In genomic region chr9:47424191-47424590, GRCm38 (mm10) we compare ENCODE assay signal across 16 mouse cellular contexts.
"Had no signal": no experiment of that assay in that cellular context is flagged by ENCODE, and none has a peak within 500 bp of the region (broad histone marks: within the 10 kb centered on the region; RNA-seq: fewer than 3 reads in every experiment).

No protein-coding gene starts in this region.

- H3K36me3 ChIP-seq: neural tube, embryonic 13.5 days; neural tube, embryonic 15.5 days; stomach, embryonic 15.5 days had no signal

- H3K4me1 ChIP-seq: stomach, embryonic 15.5 days had no signal

- DNase-seq: retina, postnatal 1 day; right cerebral cortex, adult 18-20 months; right cerebral cortex, postnatal 14 days; right cerebral cortex, postnatal 25 days; right cerebral cortex, postnatal 4 days; spleen, adult 18-20 months; thymus, adult 18-20 months; thymus, adult 2 months; thymus, postnatal 14 days; thymus, postnatal 25 days; thymus, postnatal 36 days; thymus, postnatal 4 days had no signal

- H3K9ac ChIP-seq: neural tube, embryonic 13.5 days; neural tube, embryonic 15.5 days; stomach, embryonic 15.5 days had no signal

- H3K9me3 ChIP-seq: neural tube, embryonic 13.5 days; neural tube, embryonic 15.5 days; stomach, embryonic 15.5 days had no signal

- H3K4me2 ChIP-seq: neural tube, embryonic 13.5 days; neural tube, embryonic 15.5 days; stomach, embryonic 15.5 days had no signal

- H3K27ac ChIP-seq: neural tube, embryonic 13.5 days; neural tube, embryonic 15.5 days; stomach, embryonic 15.5 days; stomach, postnatal 0 days had no signal

- H3K4me3 ChIP-seq: neural tube, embryonic 13.5 days; neural tube, embryonic 15.5 days; stomach, embryonic 15.5 days had no signal

- H3K27me3 ChIP-seq: stomach, embryonic 15.5 days had no signal
